Mouse (Mus musculus): Measurements from ENCODE around the gene Stk40. TPM values are rescaled to one million over a fixed set of nuclear protein-coding genes. Genes with fewer than 3 reads are reported as not detected.

The Stk40 gene
- polyA plus RNA-seq, 1 experiment from 2014 or later = 39.0 TPM

DNA sequence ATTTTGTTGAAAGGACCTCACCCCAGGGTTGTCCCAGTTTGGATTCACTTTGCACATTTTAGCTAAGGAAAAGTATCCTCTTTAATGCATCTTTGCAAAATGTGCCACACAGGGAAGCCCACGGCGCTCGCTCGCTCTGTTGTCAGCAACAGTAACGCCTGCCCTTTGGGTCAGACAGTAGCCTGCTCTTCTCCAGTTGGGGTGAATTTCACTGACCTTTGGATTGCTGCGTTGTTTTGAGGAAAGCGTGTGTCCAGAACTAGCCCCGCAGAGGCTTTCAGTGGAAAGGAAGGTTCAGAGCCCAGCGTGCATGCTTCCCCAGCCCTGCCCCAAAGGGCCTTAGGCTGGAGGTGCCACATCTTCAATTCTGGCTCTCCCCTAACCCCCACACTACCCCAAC is 11.7 kb downstream of the Stk40 start:
- peaks cover 19% of the 10 kb centered on the region for H3K4me1 ChIP-seq
- H3K9me3 ChIP-seq = no peaks in the 10 kb centered on the region
- no peaks in the 10 kb centered on the region for H3K27me3 ChIP-seq
- no peak for ATAC-seq (ENCODE audit: low FRiP score, low read depth)
- H3K4me3 ChIP-seq = no peak overlapping the region
- H3K27ac ChIP-seq = no peak overlapping the region
- H3K9ac ChIP-seq = 0 out of 2 replicates have a peak overlapping the region, but pooled peaks have one; percentile 19
- H3K4me2 ChIP-seq (replicated peaks) = no peak overlapping the region
- H3K36me3 ChIP-seq = peaks cover 11% of the 10 kb centered on the region; the same call in 1 of the 2 replicates
- 90% methylated on average over 9 of the region's 9 CpGs for WGBS

- H3K36me3 ChIP-seq = peaks cover 13% of the 10 kb centered on the region; the same call in 1 of the 2 replicates
- WGBS = 61% methylated on average over 6 of the region's 6 CpGs
- H3K9ac ChIP-seq = 0 out of 2 replicates have a peak overlapping the region, but pooled peaks have one; percentile 19
- H3K27ac ChIP-seq = no peak overlapping the region
- H3K4me1 ChIP-seq = peaks cover 13% of the 10 kb centered on the region
- H3K4me2 ChIP-seq (replicated peaks) = no peak overlapping the region
- no peak overlapping the region for H3K4me3 ChIP-seq
- no peak for ATAC-seq (ENCODE audit: low FRiP score, low read depth)
- H3K27me3 ChIP-seq = no peaks in the 10 kb centered on the region
- H3K9me3 ChIP-seq = 0 out of 2 replicates have a peak, but pooled peaks cover under 1% of the 10 kb centered on the region
Measured at GRCm38 (mm10) chr4:126115871-126116521, 12.2 kb downstream of the Stk40 start.

- H3K9ac ChIP-seq = no peak overlapping the region
- no peak overlapping the region for H3K4me3 ChIP-seq
- H3K4me2 ChIP-seq (replicated peaks) = no peak overlapping the region
- peaks cover 8% of the 10 kb centered on the region; the same call in 1 of the 2 replicates for H3K4me1 ChIP-seq
- ATAC-seq (ENCODE audit: low FRiP score, low read depth) = no peak
- H3K27ac ChIP-seq = no peak overlapping the region
- peaks cover 8% of the 10 kb centered on the region; the same call in 1 of the 2 replicates for H3K9me3 ChIP-seq
- 89% methylated on average over 8 of the region's 8 CpGs for WGBS
- peaks cover 20% of the 10 kb centered on the region for H3K36me3 ChIP-seq
- no peaks in the 10 kb centered on the region for H3K27me3 ChIP-seq
Measured at GRCm38 (mm10) chr4:126117116-126117515, 13.4 kb downstream of the Stk40 start.

GRCm38 (mm10) chr4:126118651-126119050 is 14.9 kb downstream of the Stk40 start:
- Histone ChIP-seq H3K4me1 (peaks cover 8% of the 10 kb centered on the region; the same call in 1 of the 2 replicates), H3K4me2 (replicated peaks) (no peak overlapping the region), H3K27me3 (no peaks in the 10 kb centered on the region), H3K9ac (peak overlapping the region; percentile 8; the same call in 1 of the 2 replicates), H3K27ac (no peak overlapping the region), H3K9me3 (peaks cover 8% of the 10 kb centered on the region; the same call in 1 of the 2 replicates), H3K4me3 (no peak overlapping the region), H3K36me3 (peaks cover 24% of the 10 kb centered on the region)
- no peak for ATAC-seq (ENCODE audit: low FRiP score, low read depth)
- WGBS = 86% methylated on average over 4 of the region's 4 CpGs

GRCm38 (mm10) chr4:126119051-126119450 is 15.3 kb downstream of the Stk40 start:
- no peaks in the 10 kb centered on the region for H3K27me3 ChIP-seq
- 63% methylated on average over 1 of the region's 1 CpGs for WGBS
- H3K4me3 ChIP-seq = no peak overlapping the region
- no peak overlapping the region for H3K27ac ChIP-seq
- H3K36me3 ChIP-seq = peaks cover 28% of the 10 kb centered on the region
- no peak for ATAC-seq (ENCODE audit: low FRiP score, low read depth)
- H3K4me2 ChIP-seq (replicated peaks) = no peak overlapping the region
- H3K9me3 ChIP-seq = peaks cover 8% of the 10 kb centered on the region; the same call in 1 of the 2 replicates
- no peak overlapping the region for H3K9ac ChIP-seq
- peaks cover 6% of the 10 kb centered on the region; the same call in 1 of the 2 replicates for H3K4me1 ChIP-seq

DNA sequence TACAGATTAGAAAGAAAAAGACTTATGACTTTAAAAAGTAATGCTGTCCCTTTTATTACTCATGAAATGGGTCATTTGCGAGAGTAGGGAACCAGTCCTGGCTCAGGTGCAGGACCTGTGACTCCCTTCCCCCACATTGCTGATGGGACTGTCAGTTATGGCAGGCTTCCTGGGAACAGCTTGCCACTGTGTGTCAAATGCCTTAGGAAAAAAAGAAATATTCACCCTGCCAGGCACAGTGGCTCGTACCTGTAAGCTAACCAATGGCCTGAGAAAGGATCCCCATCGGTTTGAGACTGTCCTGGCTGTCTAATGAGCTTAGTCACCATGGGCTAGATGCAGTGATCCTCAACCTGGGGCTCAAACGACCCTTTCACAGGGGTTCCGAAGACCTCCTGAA is 16.3 kb downstream of the Stk40 start:
- H3K36me3 ChIP-seq = peaks cover 38% of the 10 kb centered on the region
- WGBS = 83% methylated on average over 5 of the region's 5 CpGs

GRCm38 (mm10) chr4:126120506-126120905 is 16.7 kb downstream of the Stk40 start:
- H3K4me1 ChIP-seq = peaks cover 5% of the 10 kb centered on the region; the same call in 1 of the 2 replicates
- H3K27ac ChIP-seq = no peak overlapping the region
- no peak overlapping the region for H3K4me3 ChIP-seq
- peaks cover 42% of the 10 kb centered on the region for H3K36me3 ChIP-seq
- no peak overlapping the region for H3K9ac ChIP-seq
- peaks cover 8% of the 10 kb centered on the region; the same call in 1 of the 2 replicates for H3K9me3 ChIP-seq
- WGBS = 88% methylated on average over 2 of the region's 2 CpGs
- H3K4me2 ChIP-seq (replicated peaks) = no peak overlapping the region
- no peak for ATAC-seq (ENCODE audit: low FRiP score, low read depth)
- no peaks in the 10 kb centered on the region for H3K27me3 ChIP-seq

More for the DNA sequence above, 16.3 kb downstream of the Stk40 start:
- peaks cover 8% of the 10 kb centered on the region; the same call in 1 of the 2 replicates for H3K9me3 ChIP-seq
- no peak overlapping the region for H3K4me2 ChIP-seq (replicated peaks)
- H3K4me3 ChIP-seq = no peak overlapping the region
- H3K9ac ChIP-seq = no peak overlapping the region
- ATAC-seq (ENCODE audit: low FRiP score, low read depth) = no peak
- H3K27ac ChIP-seq = no peak overlapping the region
- no peaks in the 10 kb centered on the region for H3K27me3 ChIP-seq
- peaks cover 6% of the 10 kb centered on the region; the same call in 1 of the 2 replicates for H3K4me1 ChIP-seq

DNA sequence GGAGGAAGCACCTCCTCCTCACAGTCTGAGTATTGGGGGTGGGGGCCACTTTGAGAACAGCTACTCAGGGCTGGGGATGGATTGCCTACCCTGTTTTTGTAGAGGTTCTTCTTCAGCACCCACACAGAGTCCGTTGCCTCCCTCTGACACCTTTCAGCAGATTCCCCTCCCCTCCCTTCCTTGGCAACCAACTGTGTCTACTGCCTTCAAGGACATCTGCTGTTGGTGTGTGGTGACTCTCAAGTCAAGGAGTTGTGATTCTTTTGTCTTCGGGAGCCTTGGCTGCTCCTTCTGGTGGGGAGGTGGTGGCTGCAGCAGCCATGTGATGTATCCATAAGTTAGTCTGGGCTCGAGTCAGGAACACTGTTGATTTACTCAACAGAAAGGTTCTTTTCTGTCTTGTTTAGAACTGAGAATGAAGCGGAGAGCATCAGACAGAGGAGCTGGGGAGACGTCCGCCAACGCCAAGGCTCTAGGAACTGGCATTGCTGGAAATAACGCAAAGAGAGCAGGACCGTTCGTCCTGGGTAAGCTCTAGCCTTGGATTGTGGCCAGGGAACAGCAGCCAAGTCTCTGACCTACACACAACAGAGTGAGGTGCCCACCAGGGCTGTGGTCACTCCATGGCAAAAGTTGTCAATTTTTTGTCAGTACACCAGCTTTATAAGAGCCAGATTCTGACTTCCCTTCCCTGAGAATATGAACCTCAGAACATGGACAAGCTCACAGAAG is 19.7 kb downstream of the Stk40 start:
- H3K36me3 ChIP-seq = peaks cover 57% of the 10 kb centered on the region
- no peak overlapping the region for H3K4me3 ChIP-seq
- no peaks in the 10 kb centered on the region for H3K4me1 ChIP-seq
- WGBS = 90% methylated on average over 10 of the region's 10 CpGs
- ATAC-seq (ENCODE audit: low FRiP score, low read depth) = no peak
- no peak overlapping the region for H3K9ac ChIP-seq
- H3K27ac ChIP-seq = no peak overlapping the region
- H3K9me3 ChIP-seq = peaks cover 8% of the 10 kb centered on the region; the same call in 1 of the 2 replicates
- no peaks in the 10 kb centered on the region for H3K27me3 ChIP-seq
- no peak overlapping the region for H3K4me2 ChIP-seq (replicated peaks)

- peaks cover 81% of the 10 kb centered on the region for H3K36me3 ChIP-seq
- no peaks in the 10 kb centered on the region for H3K9me3 ChIP-seq
Measured at GRCm38 (mm10) chr4:126130502-126130901, 26.7 kb downstream of the Stk40 start.

GRCm38 (mm10) chr4:126131290-126132121 is 27.7 kb downstream of the Stk40 start:
- peak; percentile 49; the same call in 1 of the 2 replicates for ATAC-seq (ENCODE audit: low FRiP score, low read depth)
- 52% methylated on average over 10 of the region's 10 CpGs for WGBS
- no peak overlapping the region for H3K4me2 ChIP-seq (replicated peaks)
- peak overlapping the region; percentile 58 for H3K27ac ChIP-seq
- H3K4me3 ChIP-seq = no peak overlapping the region
- H3K4me1 ChIP-seq = peaks cover 38% of the 10 kb centered on the region
- peaks cover 81% of the 10 kb centered on the region for H3K36me3 ChIP-seq
- H3K9me3 ChIP-seq = no peaks in the 10 kb centered on the region
- 0 out of 2 replicates have a peak overlapping the region, but pooled peaks have one; percentile 6 for H3K9ac ChIP-seq
- no peaks in the 10 kb centered on the region for H3K27me3 ChIP-seq

More at GRCm38 (mm10) chr4:126130502-126130901, 26.7 kb downstream of the Stk40 start:
- Histone ChIP-seq H3K27me3 (no peaks in the 10 kb centered on the region), H3K9ac (no peak overlapping the region), H3K27ac (peak overlapping the region; percentile 59), H3K4me1 (peaks cover 38% of the 10 kb centered on the region), H3K4me2 (replicated peaks) (no peak overlapping the region), H3K4me3 (no peak overlapping the region)
- no peak for ATAC-seq (ENCODE audit: low FRiP score, low read depth)
- 46% methylated on average over 11 of the region's 11 CpGs for WGBS

DNA sequence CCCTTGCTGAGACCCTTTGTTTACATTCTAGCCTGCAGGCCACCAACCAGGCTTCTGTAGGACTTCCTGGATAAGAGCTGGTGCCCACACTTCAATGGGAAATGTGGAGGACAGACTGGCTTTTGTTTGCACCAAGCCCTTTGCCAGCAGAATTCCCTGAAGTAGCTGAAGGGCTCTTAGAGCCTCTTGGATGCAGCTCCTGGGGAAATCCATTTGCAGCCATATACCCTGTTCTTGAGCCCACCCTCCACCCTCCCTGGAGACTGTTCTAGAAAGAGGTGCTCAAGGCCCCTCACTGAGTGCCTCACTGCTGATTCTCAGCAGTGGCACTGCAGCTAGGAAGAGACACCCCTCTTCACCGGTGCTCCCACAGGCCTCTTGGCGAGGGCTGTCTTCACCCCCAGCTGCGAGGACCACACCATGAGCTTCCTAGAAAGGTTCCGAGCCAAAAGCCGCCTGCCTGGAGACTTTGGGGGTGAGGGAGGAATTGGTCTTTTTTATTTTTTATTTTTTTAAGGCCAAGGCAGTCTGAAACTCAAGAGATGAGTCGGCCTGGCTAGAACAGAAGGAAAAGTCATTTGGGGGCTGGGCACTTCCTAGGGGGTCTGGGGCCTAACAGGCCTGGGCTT is 29.0 kb downstream of the Stk40 start:
- Histone ChIP-seq H3K4me3 (no peak overlapping the region), H3K36me3 (peaks cover 83% of the 10 kb centered on the region), H3K27me3 (no peaks in the 10 kb centered on the region), H3K4me2 (replicated peaks) (no peak overlapping the region), H3K9me3 (no peaks in the 10 kb centered on the region), H3K9ac (peak overlapping the region; percentile 35; the same call in 1 of the 2 replicates), H3K4me1 (peaks cover 38% of the 10 kb centered on the region), H3K27ac (peak overlapping the region; percentile 58)
- no peak for ATAC-seq (ENCODE audit: low FRiP score, low read depth)
- WGBS = 61% methylated on average over 6 of the region's 6 CpGs

All from limb, embryonic 13.5 days (tissue).